Mouse (Mus musculus): ENCODE results near the gene Plcl1. TPM values are rescaled to one million over a fixed set of nuclear protein-coding genes. Genes with fewer than 3 reads are reported as not detected.
A peak's percentile ranks its signal among the peaks of the same experiment; 100 is the strongest.

Gene Plcl1
- total RNA-seq, 2 experiments from 2014 or later = 0.42 TPM; not detected in 1

GRCm38 (mm10) chr1:55517182-55517581, 111.5 kb downstream of the Plcl1 start:
- no peak for ATAC-seq (replicated peaks; ENCODE audit: poor library complexity)

GRCm38 (mm10) chr1:55523966-55524365, 118.2 kb downstream of the Plcl1 start:
- ATAC-seq (replicated peaks; ENCODE audit: poor library complexity) = no peak

- peak; percentile 73 for ATAC-seq (replicated peaks; ENCODE audit: poor library complexity)
Observed at GRCm38 (mm10) chr1:55525100-55525499, 119.4 kb downstream of the Plcl1 start.

GRCm38 (mm10) chr1:55525748-55526147, 120.0 kb downstream of the Plcl1 start:
- ATAC-seq (replicated peaks; ENCODE audit: poor library complexity) = no peak

GRCm38 (mm10) chr1:55528547-55529304, 123.0 kb downstream of the Plcl1 start:
- peak; percentile 89 for ATAC-seq (replicated peaks; ENCODE audit: poor library complexity)

GRCm38 (mm10) chr1:55533823-55534222, 128.1 kb downstream of the Plcl1 start:
- no peak for ATAC-seq (replicated peaks; ENCODE audit: poor library complexity)

- ATAC-seq (replicated peaks; ENCODE audit: poor library complexity) = no peak
Observed at GRCm38 (mm10) chr1:55554405-55554804, 148.7 kb downstream of the Plcl1 start.

GRCm38 (mm10) chr1:55557960-55558359, 152.2 kb downstream of the Plcl1 start:
- ATAC-seq (replicated peaks; ENCODE audit: poor library complexity) = no peak

- no peak for ATAC-seq (replicated peaks; ENCODE audit: poor library complexity)
Observed at GRCm38 (mm10) chr1:55558409-55558808, 152.7 kb downstream of the Plcl1 start.

GRCm38 (mm10) chr1:55559998-55560397, 154.3 kb downstream of the Plcl1 start:
- no peak for ATAC-seq (replicated peaks; ENCODE audit: poor library complexity)

GRCm38 (mm10) chr1:55565933-55566332, 160.2 kb downstream of the Plcl1 start:
- no peak for ATAC-seq (replicated peaks; ENCODE audit: poor library complexity)

- no peak for ATAC-seq (replicated peaks; ENCODE audit: poor library complexity)
Observed at GRCm38 (mm10) chr1:55567801-55568360, 162.2 kb downstream of the Plcl1 start.

- no peak for ATAC-seq (replicated peaks; ENCODE audit: poor library complexity)
Observed at GRCm38 (mm10) chr1:55570225-55570624, 164.5 kb downstream of the Plcl1 start.

- ATAC-seq (replicated peaks; ENCODE audit: poor library complexity) = no peak
Observed at GRCm38 (mm10) chr1:55571399-55571798, 165.7 kb downstream of the Plcl1 start.

- ATAC-seq (replicated peaks; ENCODE audit: poor library complexity) = 0 out of 2 replicates have a peak, but pooled peaks have one; percentile 23
Observed at GRCm38 (mm10) chr1:55572202-55572601, 166.5 kb downstream of the Plcl1 start.

GRCm38 (mm10) chr1:55572664-55573063, 166.9 kb downstream of the Plcl1 start:
- ATAC-seq (replicated peaks; ENCODE audit: poor library complexity) = no peak

GRCm38 (mm10) chr1:55575916-55576315, 170.2 kb downstream of the Plcl1 start:
- no peak for ATAC-seq (replicated peaks; ENCODE audit: poor library complexity)

- no peak for ATAC-seq (replicated peaks; ENCODE audit: poor library complexity)
Observed at GRCm38 (mm10) chr1:55581752-55582151, 176.0 kb downstream of the Plcl1 start.

GRCm38 (mm10) chr1:55585441-55585840, 179.7 kb downstream of the Plcl1 start:
- ATAC-seq (replicated peaks; ENCODE audit: poor library complexity) = no peak

- no peak for ATAC-seq (replicated peaks; ENCODE audit: poor library complexity)
Observed at GRCm38 (mm10) chr1:55588090-55588489, 182.4 kb downstream of the Plcl1 start.

- ATAC-seq (replicated peaks; ENCODE audit: poor library complexity) = no peak
Observed at GRCm38 (mm10) chr1:55590047-55590446, 184.3 kb downstream of the Plcl1 start.

GRCm38 (mm10) chr1:55600496-55600895, 194.8 kb downstream of the Plcl1 start:
- no peak for ATAC-seq (replicated peaks; ENCODE audit: poor library complexity)

GRCm38 (mm10) chr1:55604593-55604992, 198.9 kb downstream of the Plcl1 start:
- ATAC-seq (replicated peaks; ENCODE audit: poor library complexity) = no peak
